ENCODE assay signal across 11 mouse cellular contexts in the genomic region with DNA sequence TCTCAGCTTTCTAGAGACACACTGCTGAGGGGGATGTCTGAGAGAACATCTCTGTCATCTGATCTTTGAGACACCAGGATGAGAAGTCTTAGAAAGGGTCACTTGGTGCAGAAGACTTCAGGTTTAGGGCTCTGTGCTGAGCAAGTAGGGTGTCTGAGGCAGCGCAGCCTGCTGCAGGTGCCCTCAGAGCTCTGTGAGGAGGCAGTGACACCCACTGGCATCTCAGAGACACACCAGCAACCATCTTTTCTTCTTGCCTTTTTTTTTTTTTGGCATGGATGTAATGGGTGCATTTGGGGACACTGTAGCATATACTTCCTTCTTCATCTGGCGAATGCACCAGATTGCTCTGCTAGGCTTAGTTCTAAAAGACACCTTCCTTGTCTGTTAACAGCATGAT.
DNase-seq lines count a peak whose midpoint lies in the region; ATAC-seq and TF ChIP-seq lines count a peak whose summit lies in the region.
"Had no signal": no experiment of that assay in that cellular context is flagged by ENCODE, and none has a peak within 500 bp of the region (broad histone marks: within the 10 kb centered on the region; RNA-seq: fewer than 3 reads in every experiment).

No protein-coding gene starts in this region.

- no peak overlapping the region for H3K4me3 ChIP-seq in liver, adult 2 months (ENCODE audit: insufficient read depth, low read depth, low read length)
- H3K4me3 ChIP-seq in liver, embryonic 12.5 days, result no peak overlapping the region
- no peak overlapping the region for H3K4me3 ChIP-seq in left cerebral cortex, adult 2 months

- 78% methylated on average over 2 of the region's 2 CpGs for WGBS in liver, adult 2 months
- 68% methylated on average over 2 of the region's 2 CpGs for WGBS in liver, embryonic 12.5 days (ENCODE audit: insufficient replicate concordance)

- no peaks in the 10 kb centered on the region for H3K79me2 ChIP-seq in liver, adult 2 months (ENCODE audit: control insufficient read depth, insufficient read depth, low read length)

- H3K4me2 ChIP-seq in liver, embryonic 12.5 days, result no peak overlapping the region
- H3K4me2 ChIP-seq: hindbrain, embryonic 14.5 days had no signal

- no peaks in the 10 kb centered on the region for H3K27me3 ChIP-seq in liver, adult 2 months (ENCODE audit: control insufficient read depth, insufficient read depth, low read length)
- H3K27me3 ChIP-seq in liver, embryonic 12.5 days (replicated peaks), result no peaks in the 10 kb centered on the region

- H3K4me1 ChIP-seq in liver, adult 2 months (ENCODE audit: control insufficient read depth, insufficient read depth, low read length), result no peaks in the 10 kb centered on the region
- H3K4me1 ChIP-seq in liver, embryonic 12.5 days, result no peaks in the 10 kb centered on the region

- DNase-seq in liver, adult 2 months (ENCODE audit: extremely low read depth, low read depth, low spot score), result no peak
- peak; percentile 79 for DNase-seq in cerebellum, adult 9-11 months
- peak in 1 of 2 experiments; percentile 42 for DNase-seq in left cerebral cortex, adult 2 months (ENCODE audit: extremely low spot score in 1 of 2, low spot score in 2 of 2)
- peak; percentile 13 for DNase-seq in right cerebral cortex, postnatal 4 days
- no peak for DNase-seq in kidney, postnatal 36 days
- no peak for DNase-seq in adrenal gland, adult (ENCODE audit: inconsistent age in 2 of 2, low spot score in 1 of 2)
- DNase-seq: adrenal gland, postnatal 10 days had no signal

- H3K9me3 ChIP-seq in liver, embryonic 12.5 days (replicated peaks), result no peaks in the 10 kb centered on the region

- no peak for ATAC-seq in liver, embryonic 12.5 days
- ATAC-seq: Patski had no signal

- no peak overlapping the region for H3K27ac ChIP-seq in liver, adult 2 months (replicated peaks; ENCODE audit: insufficient read depth, low read depth, low read length)
- no peak overlapping the region for H3K27ac ChIP-seq in liver, embryonic 12.5 days
- peak overlapping the region; percentile 60; the same call in 1 of the 2 replicates for H3K27ac ChIP-seq in left cerebral cortex, adult 2 months
- H3K27ac ChIP-seq: hindbrain, embryonic 14.5 days; kidney, postnatal 0 days had no signal

- TF ChIP-seq POLR2A in liver, adult 2 months (IDR thresholded peaks at IDR 0.05; ENCODE audit: extremely low read depth, insufficient read depth, low read length), result no peak

- intact Hi-C loops in left cerebral cortex, adult 2 months (cut with DNase I), result loop anchor here (2.0 to 10.0 kb wide), 3 partner anchors 82 to 486 kb away; no protein-coding TSS in a partner anchor

- no peak overlapping the region for H3K9ac ChIP-seq in liver, adult 2 months (ENCODE audit: low read depth, low read length)
- H3K9ac ChIP-seq in liver, embryonic 12.5 days, result no peak overlapping the region
- H3K9ac ChIP-seq: hindbrain, embryonic 14.5 days had no signal

- 0 out of 2 replicates have a peak, but pooled peaks have one; percentile 15 for TF ChIP-seq CTCF in liver, adult 2 months (IDR thresholded peaks at IDR 0.05; ENCODE audit: low read depth, low read length)
- TF ChIP-seq CTCF in left cerebral cortex, adult 2 months (IDR thresholded peaks at IDR 0.05), result peak; percentile 51

- H3K36me3 ChIP-seq in liver, adult 2 months (ENCODE audit: control insufficient read depth, insufficient read depth, low read length), result no peaks in the 10 kb centered on the region
- no peaks in the 10 kb centered on the region for H3K36me3 ChIP-seq in liver, embryonic 12.5 days

Comparison
In these comparisons a context has a peak if more than half of its experiments do, and no peak if none do; other contexts are left out.
1. DNase-seq: peak in cerebellum, adult 9-11 months (single experiment) and right cerebral cortex, postnatal 4 days (single experiment); none in liver, adult 2 months (single experiment), kidney, postnatal 36 days (0 of 2) and adrenal gland, adult (0 of 2).